In genomic region chr3:145654028-145654427, GRCm38 (mm10) we compare ENCODE assay signal across 9 mouse cellular contexts. TPM values are rescaled to one million over a fixed set of nuclear protein-coding genes. Genes with fewer than 3 reads are reported as not detected.
A peak's percentile ranks its signal among the peaks of the same experiment; 100 is the strongest.
DNase-seq lines count a peak whose midpoint lies in the region; ATAC-seq and TF ChIP-seq lines count a peak whose summit lies in the region.
"Had no signal": no experiment of that assay in that cellular context is flagged by ENCODE, and none has a peak within 500 bp of the region (broad histone marks: within the 10 kb centered on the region; RNA-seq: fewer than 3 reads in every experiment).

No protein-coding gene starts in this region.

- TF ChIP-seq CTCF in gastrocnemius, adult 2 months (IDR thresholded peaks at IDR 0.05), result no peak
- TF ChIP-seq CTCF in kidney, postnatal 0 days (IDR thresholded peaks at IDR 0.05; ENCODE audit: low read depth), result no peak

- H3K27me3 ChIP-seq in kidney, postnatal 0 days (ENCODE audit: insufficient read depth, low read length), result no peaks in the 10 kb centered on the region
- H3K27me3 ChIP-seq in embryonic facial prominence, embryonic 13.5 days, result no peaks in the 10 kb centered on the region
- H3K27me3 ChIP-seq in neural tube, embryonic 13.5 days, result peaks cover 44% of the 10 kb centered on the region

- no peak overlapping the region for H3K9ac ChIP-seq in kidney, postnatal 0 days (ENCODE audit: low read depth, low read length)
- no peak overlapping the region for H3K9ac ChIP-seq in embryonic facial prominence, embryonic 13.5 days
- no peak overlapping the region for H3K9ac ChIP-seq in neural tube, embryonic 13.5 days

- no peaks in the 10 kb centered on the region for H3K36me3 ChIP-seq in kidney, postnatal 0 days (ENCODE audit: insufficient read depth, low read length)
- 0 out of 2 replicates have a peak, but pooled peaks cover 4% of the 10 kb centered on the region for H3K36me3 ChIP-seq in embryonic facial prominence, embryonic 13.5 days
- no peaks in the 10 kb centered on the region for H3K36me3 ChIP-seq in neural tube, embryonic 13.5 days

- intact Hi-C loops in gastrocnemius, adult 2 months (cut with DNase I), result no loop called here
- intact Hi-C loops in left cerebral cortex, postnatal 4 days (cut with DNase I), result no loop called here

- no peak for ATAC-seq in kidney, postnatal 0 days (replicated peaks; ENCODE audit: low FRiP score, low read depth)
- ATAC-seq in embryonic facial prominence, embryonic 13.5 days (ENCODE audit: insufficient number of reproducible peaks, insufficient read depth, low FRiP score, low TSS enrichment, low read depth), result no peak
- ATAC-seq in neural tube, embryonic 13.5 days (ENCODE audit: low read depth), result no peak

- H3K4me2 ChIP-seq in kidney, postnatal 0 days (ENCODE audit: low read length), result peak overlapping the region; percentile 90
- peak overlapping the region; percentile 86 for H3K4me2 ChIP-seq in embryonic facial prominence, embryonic 13.5 days
- peak overlapping the region; percentile 80; the same call in 1 of the 2 replicates for H3K4me2 ChIP-seq in neural tube, embryonic 13.5 days

- WGBS in kidney, postnatal 0 days, result 76% methylated on average over 9 of the region's 9 CpGs
- WGBS in embryonic facial prominence, embryonic 13.5 days, result 57% methylated on average over 9 of the region's 9 CpGs
- 67% methylated on average over 9 of the region's 9 CpGs for WGBS in neural tube, embryonic 13.5 days

- peaks cover 14% of the 10 kb centered on the region; the same call in 1 of the 2 replicates for H3K4me1 ChIP-seq in kidney, postnatal 0 days (replicated peaks; ENCODE audit: insufficient read depth, low read length)
- H3K4me1 ChIP-seq in embryonic facial prominence, embryonic 13.5 days, result peaks cover 32% of the 10 kb centered on the region
- peaks cover 57% of the 10 kb centered on the region for H3K4me1 ChIP-seq in neural tube, embryonic 13.5 days (replicated peaks)

- H3K4me3 ChIP-seq in gastrocnemius, adult 2 months, result no peak overlapping the region; the same call in 1 of the 2 replicates
- peak overlapping the region; percentile 50; the same call in 1 of the 2 replicates for H3K4me3 ChIP-seq in kidney, postnatal 0 days (replicated peaks; ENCODE audit: low read depth, low read length)
- peak overlapping the region; percentile 72 for H3K4me3 ChIP-seq in embryonic facial prominence, embryonic 13.5 days
- no peak overlapping the region for H3K4me3 ChIP-seq in neural tube, embryonic 13.5 days

- no peaks in the 10 kb centered on the region for H3K9me3 ChIP-seq in kidney, postnatal 0 days (replicated peaks; ENCODE audit: low read length)
- no peaks in the 10 kb centered on the region for H3K9me3 ChIP-seq in embryonic facial prominence, embryonic 13.5 days
- no peaks in the 10 kb centered on the region for H3K9me3 ChIP-seq in neural tube, embryonic 13.5 days

- DNase-seq in gastrocnemius, adult 2 months, result no peak
- DNase-seq in gastrocnemius, adult 18-20 months (ENCODE audit: low spot score), result no peak
- no peak for DNase-seq in kidney, postnatal 0 days (ENCODE audit: low spot score)
- DNase-seq in kidney, adult 8-10 months, result no peak
- no peak for DNase-seq in left cerebral cortex, postnatal 4 days
- no peak for DNase-seq in frontal cortex, adult 2 months (ENCODE audit: extremely low spot score in 1 of 2, low spot score in 1 of 2)

- peak overlapping the region; percentile 97 for H3K27ac ChIP-seq in gastrocnemius, adult 2 months
- no peak overlapping the region for H3K27ac ChIP-seq in kidney, postnatal 0 days
- H3K27ac ChIP-seq in embryonic facial prominence, embryonic 13.5 days, result no peak overlapping the region
- no peak overlapping the region for H3K27ac ChIP-seq in neural tube, embryonic 13.5 days (replicated peaks)
- H3K27ac ChIP-seq: macrophage had no signal

RNA-seq across cellular contexts. Expression of gene Ccn1, which starts 4.2 kb away (rescaled TPM):
- 10 to 100 TPM; 20.8 to 52.2 TPM for total RNA-seq in gastrocnemius, adult 2 months (2021)
- 100 to 1,000 TPM in 1 of 2 experiments, 10 to 100 TPM in 1; 45.3 to 211 TPM for total RNA-seq in gastrocnemius, adult 18-20 months (2021)
- 74.8 and 86.4 TPM in 2 replicates for polyA plus RNA-seq in kidney, postnatal 0 days (2015; fragmentation: Nextera tagmentation; extraction: Ambion mirVana)
- polyA plus RNA-seq in embryonic facial prominence, embryonic 13.5 days (2015; fragmentation: Nextera tagmentation; extraction: Ambion mirVana), result 50.3 TPM in 2 replicates
- 11.3 and 13.7 TPM in 2 replicates for polyA plus RNA-seq in neural tube, embryonic 13.5 days (2015; fragmentation: Nextera tagmentation; extraction: Ambion mirVana)
- total RNA-seq in left cerebral cortex, postnatal 4 days (2021), result 1 to 10 TPM; 6.3 to 6.5 TPM
- 7.8 and 9.1 TPM in 2 replicates for polyA plus RNA-seq in frontal cortex, adult 2 months (2012; rRNA removed)

Comparison
In these comparisons a context has a peak if more than half of its experiments do, and no peak if none do; other contexts are left out.
1. H3K4me3 ChIP-seq: peak in kidney, postnatal 0 days (single experiment) and embryonic facial prominence, embryonic 13.5 days (single experiment); none in gastrocnemius, adult 2 months (single experiment) and neural tube, embryonic 13.5 days (single experiment).
2. Peak in every context shown above with its lines, with median percentiles within 50 percentile points of each other: H3K4me2 ChIP-seq.